Mouse (Mus musculus) G1E (cell line): ENCODE measurements around the gene Edar.

Experiments used
- CTCF ChIP-seq: IDR thresholded peaks from 2 replicates; pipeline ENCODE4 v1.5.1; 2012; ENCODE audit warnings: low read depth, low read length, inconsistent platforms, mixed read lengths
- GATA1 ChIP-seq: IDR thresholded peaks from 2 replicates; pipeline ENCODE4 v1.6.1; 2012; ENCODE audit warnings: borderline replicate concordance, low read length, inconsistent platforms, mixed read lengths

GRCm38 (mm10) chr10:58618501-58619216, 56.8 kb downstream of the Edar start:
- no peak for TF ChIP-seq CTCF
- TF ChIP-seq GATA1: no peak
